Mouse (Mus musculus) lung, postnatal 0 days (tissue): ENCODE measurements at regions not wholly inside any gene's neighbourhood (a gene's known extent, or its start where the extent isn't known, plus 50 kb on each side); places are given as distances from the start of the nearest gene placed in this dataset.

Experiments
- CTCF ChIP-seq: IDR thresholded peaks from 2 replicates; pipeline ENCODE4 v1.5.1; 2016; ENCODE audit warnings: antibody characterized with exemption, mild to moderate bottlenecking
- EP300 ChIP-seq: IDR thresholded peaks from 2 replicates; pipeline ENCODE4 v1.6.1; 2016; ENCODE audit warnings: antibody characterized with exemption, mild to moderate bottlenecking, control low read depth

- TF ChIP-seq CTCF (no peak), EP300 (no peak)
These were observed 288.9 kb upstream of the Pdcd1 start for GRCm38 (mm10) chr1:94341237-94341636.
